Mouse (Mus musculus) heart, postnatal 10 days (tissue): Measurements from ENCODE around the gene Mydgf. TPM values are rescaled to one million over a fixed set of nuclear protein-coding genes. Genes with fewer than 3 reads are reported as not detected.

Experiments
- microRNA-seq, 2 experiments: library from miRNA; unstranded; fragments of <30 nt; microRNA quantifications; one replicate each; pipeline ENCODE4 v1.2.0; 2022
- total RNA-seq, 2 experiments: library from RNA; stranded (reverse); gene quantifications; 2 replicates each; pipeline ENCODE4 v1.2.3; 2021

Gene Mydgf
- total RNA-seq, 2 experiments from 2014 or later, result 36.6 to 40.3 TPM

Small RNA genes within 50 kb of the gene (microRNA-seq; reads per million reads assigned to microRNA genes)
- 0 reads per million in 2 experiments for gene Gm44397

Other genes with a start within 250 kb of the Mydgf start
- gene Zfp119b, start 234.4 kb downstream of the Mydgf start, total RNA-seq, result 1 to 10 TPM; 4.4 to 4.5 TPM
- under 1 TPM; 0.22 to 0.82 TPM for gene Ebi3, start 231.3 kb downstream of the Mydgf start, total RNA-seq
- gene Yju2, start 224.8 kb downstream of the Mydgf start, total RNA-seq, result 10 to 100 TPM; 12.8 TPM
- 1 to 10 TPM; 1.8 to 3.4 TPM for gene Shd, start 213.5 kb downstream of the Mydgf start, total RNA-seq
- under 1 TPM in 1 of 2 experiments, not detected in 1; 0.31 TPM for gene Fsd1, start 197.4 kb downstream of the Mydgf start, total RNA-seq
- gene Stap2, start 178.3 kb downstream of the Mydgf start, total RNA-seq, result 10 to 100 TPM; 17.8 to 18.8 TPM
- 10 to 100 TPM; 47.4 to 50.1 TPM for gene Mpnd, start 178.2 kb downstream of the Mydgf start, total RNA-seq
- 10 to 100 TPM; 32.0 to 33.9 TPM for gene Sh3gl1, start 147.3 kb downstream of the Mydgf start, total RNA-seq
- gene Chaf1a, start 143.5 kb downstream of the Mydgf start, total RNA-seq, result 1 to 10 TPM; 5.2 to 6.3 TPM
- 10 to 100 TPM; 50.9 to 57.4 TPM for gene Ubxn6, start 108.9 kb downstream of the Mydgf start, total RNA-seq
- gene Hdgfl2, start 104.3 kb downstream of the Mydgf start, total RNA-seq, result 10 to 100 TPM; 38.9 to 42.2 TPM
- 100 to 1,000 TPM in 1 of 2 experiments, 10 to 100 TPM in 1; 80.9 to 155 TPM for gene Plin4, start 74.1 kb downstream of the Mydgf start, total RNA-seq
- 100 to 1,000 TPM; 126 to 166 TPM for gene Plin5, start 66.3 kb downstream of the Mydgf start, total RNA-seq
- gene Lrg1, start 61.9 kb downstream of the Mydgf start, total RNA-seq, result 10 to 100 TPM; 12.6 to 25.2 TPM
- 10 to 100 TPM; 11.3 to 13.7 TPM for gene Sema6b, start 43.6 kb downstream of the Mydgf start, total RNA-seq
- gene Tnfaip8l1, start 21.4 kb downstream of the Mydgf start, total RNA-seq, result 1 to 10 TPM; 5.8 to 8.4 TPM
- 10 to 100 TPM; 29.1 to 33.3 TPM for gene Dpp9, start 35.0 kb upstream of the Mydgf start, total RNA-seq
- gene Fem1a, start 72.9 kb upstream of the Mydgf start, total RNA-seq, result 10 to 100 TPM; 81.5 to 94.9 TPM
- gene Ticam1, start 92.9 kb upstream of the Mydgf start, total RNA-seq, result 10 to 100 TPM; 11.6 to 12.7 TPM
- gene Plin3, start 109.0 kb upstream of the Mydgf start, total RNA-seq, result 10 to 100 TPM; 67.0 to 81.9 TPM
- gene Arrdc5, start 116.4 kb upstream of the Mydgf start, total RNA-seq, result not detected
- gene Uhrf1, start 119.4 kb upstream of the Mydgf start, total RNA-seq, result 10 to 100 TPM; 21.6 to 23.3 TPM
- 10 to 100 TPM; 42.4 to 44.9 TPM for gene Kdm4b, start 142.1 kb upstream of the Mydgf start, total RNA-seq